Mouse (Mus musculus): ENCODE measurements at regions not wholly inside any gene's neighbourhood (a gene's known extent, or its start where the extent isn't known, plus 50 kb on each side); places are given as distances from the start of the nearest gene placed in this dataset.

DNA sequence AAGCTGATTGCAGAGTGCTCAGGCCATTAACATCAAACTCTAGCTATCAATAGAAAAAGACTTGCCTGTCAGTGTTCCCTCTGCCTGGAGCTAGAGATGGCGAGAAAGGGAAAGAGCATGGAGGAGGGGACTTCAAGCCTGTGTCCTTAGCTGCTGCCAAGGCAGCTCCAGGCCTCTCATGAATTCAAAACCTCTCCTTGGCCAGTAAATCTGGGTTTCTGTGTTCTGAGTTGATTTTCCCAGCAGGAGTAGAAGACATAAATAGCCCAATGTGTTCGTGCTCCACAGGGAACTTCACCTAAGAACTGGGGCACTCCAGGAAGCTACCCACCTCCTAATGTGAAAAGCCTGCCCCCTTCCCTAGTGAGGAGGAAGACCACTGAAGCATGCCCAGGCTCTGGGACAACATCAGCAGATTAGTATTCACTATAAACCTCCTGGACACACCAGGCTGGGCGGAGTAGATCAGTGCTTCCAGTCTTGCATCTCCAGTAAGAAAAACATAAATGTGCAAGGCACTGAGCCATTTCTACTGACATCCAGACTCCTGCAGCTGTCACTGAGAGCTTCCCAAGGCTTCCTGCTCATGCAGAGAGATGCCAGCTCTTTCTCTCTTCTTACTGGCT, 433.9 kb downstream of the Tcerg1l start:
- no peak for DNase-seq (ENCODE audit: low spot score in 2 of 2)

GRCm38 (mm10) chr7:137974705-137975104, 422.8 kb downstream of the Tcerg1l start:
- no peak for DNase-seq (ENCODE audit: low spot score in 2 of 2)

- DNase-seq (ENCODE audit: low spot score in 2 of 2) = no peak
Measured at GRCm38 (mm10) chr7:137977527-137977926, 420.0 kb downstream of the Tcerg1l start.

DNA sequence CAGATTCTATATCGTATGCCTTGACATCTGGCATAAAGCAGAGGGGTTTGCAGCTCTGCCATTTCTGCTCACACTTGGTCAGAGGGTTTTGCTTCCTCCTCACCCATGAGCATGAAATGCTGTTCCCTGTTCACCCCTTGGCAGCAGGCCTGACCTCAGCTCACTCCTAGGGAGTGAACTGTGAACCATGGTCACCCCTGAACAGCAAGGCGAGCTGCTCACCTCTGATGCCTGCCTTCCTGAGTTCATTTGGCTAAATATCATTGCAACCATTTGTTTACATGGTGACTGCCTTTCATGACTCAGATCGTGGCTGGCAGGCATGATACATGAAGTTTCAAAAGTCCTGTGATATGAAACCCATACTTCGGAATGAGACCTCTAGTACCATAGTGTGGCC, 418.2 kb downstream of the Tcerg1l start:
- no peak for DNase-seq (ENCODE audit: low spot score in 2 of 2)

GRCm38 (mm10) chr7:138005806-138006205, 391.7 kb downstream of the Tcerg1l start:
- no peak for DNase-seq (ENCODE audit: low spot score in 2 of 2)

GRCm38 (mm10) chr7:138006971-138007370, 390.6 kb downstream of the Tcerg1l start:
- DNase-seq (ENCODE audit: low spot score in 2 of 2) = no peak

DNA sequence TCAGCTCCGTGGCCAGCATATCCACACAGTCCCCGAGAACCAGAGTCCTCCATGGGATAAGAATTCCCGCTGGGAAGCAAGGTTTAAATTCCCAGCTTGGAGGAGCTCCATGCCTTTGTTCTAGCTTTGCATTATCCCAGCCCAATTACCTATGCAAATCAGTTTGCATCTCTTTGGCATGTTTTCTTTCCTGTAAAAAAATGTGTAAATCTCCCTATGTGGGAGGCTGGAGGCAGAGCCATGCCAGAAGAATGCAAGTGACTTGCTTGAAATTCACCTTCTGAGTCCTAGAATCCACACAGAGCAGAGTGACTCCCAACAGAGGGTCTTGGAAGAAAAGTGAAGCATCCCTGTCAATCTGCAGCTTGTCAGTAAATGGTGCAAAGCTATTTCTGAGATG, 388.9 kb downstream of the Tcerg1l start:
- no peak for DNase-seq (ENCODE audit: low spot score in 2 of 2)

GRCm38 (mm10) chr7:138024021-138024420, 373.5 kb downstream of the Tcerg1l start:
- peak in 1 of 2 experiments; percentile 6 for DNase-seq (ENCODE audit: low spot score in 2 of 2)

- no peak for DNase-seq (ENCODE audit: low spot score in 2 of 2)
Measured at GRCm38 (mm10) chr7:138051696-138052095, 345.8 kb downstream of the Tcerg1l start.

GRCm38 (mm10) chr7:138054756-138055155, 342.8 kb downstream of the Tcerg1l start:
- DNase-seq (ENCODE audit: low spot score in 2 of 2) = peak; percentile 32 to 57

- peak; percentile 9 to 27 for DNase-seq (ENCODE audit: low spot score in 2 of 2)
Measured at GRCm38 (mm10) chr7:138061116-138061515, 336.4 kb downstream of the Tcerg1l start.

GRCm38 (mm10) chr7:138066921-138067320, 330.6 kb downstream of the Tcerg1l start:
- DNase-seq (ENCODE audit: low spot score in 2 of 2) = no peak

DNA sequence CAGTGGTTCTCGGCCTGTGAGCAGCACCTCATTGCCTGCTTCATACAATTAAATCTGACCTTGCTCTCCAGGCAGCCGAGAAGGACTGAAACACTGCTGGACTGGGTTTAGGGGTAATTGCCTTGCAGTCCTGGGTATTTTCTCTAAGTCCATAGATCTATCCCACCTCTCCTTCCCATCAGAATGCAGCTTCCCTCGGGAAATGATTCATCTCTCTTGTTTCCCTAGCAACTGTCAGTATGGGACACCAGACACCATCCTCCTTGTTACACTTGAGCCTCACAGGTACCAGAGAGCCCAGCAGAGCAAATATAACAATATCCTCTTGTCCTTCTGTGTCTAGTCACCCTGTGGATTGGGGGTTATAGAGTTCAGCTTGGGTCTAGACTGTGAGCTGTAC, 322.3 kb downstream of the Tcerg1l start:
- no peak for DNase-seq (ENCODE audit: low spot score in 2 of 2)

- peak; percentile 80 for DNase-seq (ENCODE audit: low spot score in 2 of 2)
Measured at GRCm38 (mm10) chr7:138083980-138084379, 313.6 kb downstream of the Tcerg1l start.

GRCm38 (mm10) chr7:138107471-138108210, 289.9 kb downstream of the Tcerg1l start:
- no peak for DNase-seq (ENCODE audit: low spot score in 2 of 2)

DNA sequence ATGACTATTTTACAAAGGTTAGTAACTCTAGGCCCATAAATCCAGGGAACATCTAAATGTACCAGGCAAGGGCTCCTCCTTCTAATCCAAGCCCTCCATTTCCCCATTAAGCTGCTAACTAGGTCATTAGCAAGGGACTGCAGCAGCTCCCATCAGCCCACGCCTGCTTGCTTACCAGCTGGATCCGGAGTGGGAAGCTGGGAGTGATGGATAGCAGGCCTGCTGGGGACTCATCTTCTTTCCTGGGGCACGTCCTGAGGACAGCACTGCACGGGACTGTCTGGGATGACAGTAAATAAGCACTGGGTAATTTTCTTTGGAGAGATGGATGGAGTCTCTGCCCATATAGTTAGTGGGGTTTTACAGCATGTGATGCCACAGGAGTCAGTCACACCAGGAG, 276.0 kb downstream of the Tcerg1l start:
- DNase-seq (ENCODE audit: low spot score in 2 of 2) = no peak

DNA sequence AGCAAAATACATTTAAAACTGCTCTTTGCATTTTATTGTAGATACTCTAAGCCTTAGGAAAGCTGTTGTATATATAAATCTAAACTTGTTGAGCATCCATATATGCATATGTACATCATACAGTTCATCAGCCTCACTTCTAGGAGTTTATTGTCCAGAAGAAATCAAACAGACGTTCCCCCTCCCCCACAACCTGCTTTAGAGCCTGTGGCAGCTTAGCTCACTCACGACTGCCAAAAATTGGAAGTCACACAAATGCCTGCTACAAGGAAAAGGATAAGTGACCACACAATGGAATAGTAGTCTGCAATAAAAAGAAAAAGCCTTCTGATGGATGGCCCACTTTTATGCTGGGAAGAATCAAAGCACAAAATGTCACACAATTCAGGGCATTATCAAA, 267.8 kb downstream of the Tcerg1l start:
- DNase-seq (ENCODE audit: low spot score in 2 of 2) = no peak

GRCm38 (mm10) chr7:138133427-138133826, 264.1 kb downstream of the Tcerg1l start:
- DNase-seq (ENCODE audit: low spot score in 2 of 2) = no peak

DNA sequence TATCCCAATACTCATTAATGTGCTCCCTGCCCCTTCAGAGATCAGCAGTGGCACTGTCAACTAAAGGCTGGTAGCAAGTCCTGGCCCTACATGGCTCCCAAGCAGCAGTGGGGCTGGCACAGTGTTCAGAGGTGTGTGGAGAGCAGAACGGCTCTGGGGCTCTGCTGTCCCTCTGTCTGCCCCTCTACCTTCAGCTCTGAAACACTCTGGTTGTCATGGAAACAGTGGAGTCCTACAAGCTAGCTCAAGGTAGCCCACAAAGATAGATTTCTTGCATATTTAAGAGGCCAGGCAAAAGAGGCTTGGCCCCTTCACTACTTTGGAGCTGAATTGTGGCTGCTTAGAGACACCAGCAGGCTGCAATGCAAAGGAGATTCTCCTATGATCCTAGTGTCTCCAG, 259.6 kb downstream of the Tcerg1l start:
- no peak for DNase-seq (ENCODE audit: low spot score in 2 of 2)

GRCm38 (mm10) chr7:138139766-138140165, 257.8 kb downstream of the Tcerg1l start:
- DNase-seq (ENCODE audit: low spot score in 2 of 2) = no peak

- no peak for DNase-seq (ENCODE audit: low spot score in 2 of 2)
Measured at GRCm38 (mm10) chr7:138149496-138149895, 248.0 kb downstream of the Tcerg1l start.

DNA sequence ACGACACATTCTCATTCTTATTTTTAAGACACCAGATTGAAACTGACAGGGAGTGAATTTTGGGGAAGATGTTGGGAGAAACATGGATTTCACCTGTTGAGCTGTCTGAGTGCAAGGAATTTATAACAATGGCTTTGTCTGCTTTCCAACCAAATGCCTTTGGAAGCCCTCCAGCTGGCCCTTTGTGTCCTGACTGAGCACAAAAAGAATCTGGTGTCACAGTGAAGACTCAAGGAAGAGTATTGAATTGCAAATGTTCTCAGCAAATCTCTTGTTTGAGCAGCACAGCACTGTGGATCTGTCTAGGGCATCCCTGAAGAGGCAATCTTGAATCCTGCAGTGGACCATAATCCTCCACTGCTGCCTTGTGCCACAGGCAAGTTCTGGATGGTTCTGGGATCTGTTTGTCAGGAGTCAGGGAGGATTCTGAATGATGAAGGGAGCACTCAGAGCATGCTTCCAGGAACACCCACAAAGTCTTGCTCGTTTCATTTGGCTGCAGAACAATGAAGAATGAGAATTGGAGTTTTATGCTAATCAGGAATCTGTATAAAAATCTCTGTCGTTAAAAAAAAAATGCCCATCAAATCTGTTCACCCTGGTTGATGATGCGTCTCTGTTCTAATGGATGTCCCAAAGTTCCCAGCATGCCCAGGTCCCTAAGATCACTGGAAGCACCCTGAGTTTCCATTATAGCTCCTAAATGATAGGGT, 243.9 kb downstream of the Tcerg1l start:
- DNase-seq (ENCODE audit: low spot score in 2 of 2) = no peak

Measured in adrenal gland, adult 18-20 months (tissue).